Mouse (Mus musculus) spleen, adult 2 months (tissue): ENCODE results near the gene Evx2. TPM values are rescaled to one million over a fixed set of nuclear protein-coding genes. Genes with fewer than 3 reads are reported as not detected.

ENCODE experiments used
- DNase-seq, 2 experiments: peaks; one replicate each; pipeline versions ENCODE4 v3.0.0 to v3.0.0-alpha.2; 2012 to 2021; ENCODE audit warnings: low spot score in 2 of 2, low read depth in 1 of 2
- H3K27ac ChIP-seq: fragments of 200-500 bp; 2 replicates; pipeline ENCODE4 v1.5.1; 2012; ENCODE audit warnings: low read length, inconsistent platforms; ENCODE audit not compliant: insufficient read depth
- H3K27me3 ChIP-seq: fragments of 200-500 bp; 2 replicates; pipeline ENCODE4 v1.6.1; 2012; ENCODE audit warnings: mild to moderate bottlenecking, moderate library complexity, low read length, inconsistent platforms; ENCODE audit not compliant: control insufficient read depth, insufficient read depth
- H3K36me3 ChIP-seq: fragments of 200-500 bp; 2 replicates; pipeline ENCODE4 v1.6.1; 2012; ENCODE audit warnings: mild to moderate bottlenecking, low read length, inconsistent platforms; ENCODE audit not compliant: control insufficient read depth, insufficient read depth
- H3K4me1 ChIP-seq: fragments of 200-500 bp; 2 replicates; pipeline ENCODE4 v1.6.1; 2011; ENCODE audit warnings: inconsistent platforms; ENCODE audit not compliant: control insufficient read depth, insufficient read depth, insufficient read length
- H3K4me3 ChIP-seq: fragments of 200-500 bp; 2 replicates; pipeline ENCODE4 v1.5.1; 2011; ENCODE audit warnings: mild to moderate bottlenecking, inconsistent platforms; ENCODE audit not compliant: insufficient read depth, insufficient read length; ENCODE audit errors: extremely low read depth
- CTCF ChIP-seq: fragments of 200-500 bp; IDR thresholded peaks from 2 replicates; pipeline ENCODE4 v1.5.1; 2011; ENCODE audit warnings: mild to moderate bottlenecking, inconsistent platforms; ENCODE audit not compliant: insufficient read depth, insufficient read length, insufficient replicate concordance; ENCODE audit errors: extremely low read depth
- POLR2A ChIP-seq: fragments of 200-500 bp; IDR thresholded peaks from 2 replicates; pipeline ENCODE4 v1.6.1; 2011; ENCODE audit warnings: low read depth, low read length, inconsistent platforms
- WGBS: fragments of 180-500 bp; shearing (Covaris S2); methylation state at CpG from one replicate; pipeline ENCODE4 v1.1.7; 2018; 5-methylcytosine and 5-hydroxymethylcytosine counted together
- polyA plus RNA-seq: library from polyadenylated mRNA; depleted of rRNA; stranded (reverse); fragments of >200 nt; gene quantifications from 2 replicates; pipeline ENCODE4 v1.2.3, GENCODE M21; 2012

The Evx2 gene
- polyA plus RNA-seq, 1 experiment = not detected

GRCm38 (mm10) chr2:74695383-74695782 is 36.0 kb upstream of the Evx2 start:
- H3K27me3 ChIP-seq = peaks cover 61% of the 10 kb centered on the region
- TF ChIP-seq POLR2A (no peak), CTCF (no peak)
- H3K4me3 ChIP-seq = no peak overlapping the region
- H3K27ac ChIP-seq = no peak overlapping the region
- no peaks in the 10 kb centered on the region for H3K36me3 ChIP-seq
- DNase-seq = no peak
- peaks cover 9% of the 10 kb centered on the region; the same call in 1 of the 2 replicates for H3K4me1 ChIP-seq
- whole genome bisulfite sequencing = 25% methylated on average over 1 of the region's 1 CpGs

- Histone ChIP-seq H3K27me3 (peaks cover 64% of the 10 kb centered on the region), H3K4me1 (peaks cover 9% of the 10 kb centered on the region; the same call in 1 of the 2 replicates), H3K27ac (no peak overlapping the region), H3K4me3 (no peak overlapping the region), H3K36me3 (no peaks in the 10 kb centered on the region)
- TF ChIP-seq POLR2A (no peak), CTCF (no peak)
- WGBS = 6% methylated on average over 16 of the region's 16 CpGs
- DNase-seq = no peak
These were observed 34.7 kb upstream of the Evx2 start for GRCm38 (mm10) chr2:74694066-74694465.

GRCm38 (mm10) chr2:74693432-74693827 is 34.1 kb upstream of the Evx2 start:
- TF ChIP-seq POLR2A (no peak), CTCF (no peak)
- H3K4me3 ChIP-seq = no peak overlapping the region
- H3K27ac ChIP-seq = no peak overlapping the region
- H3K4me1 ChIP-seq = peaks cover 7% of the 10 kb centered on the region; the same call in 1 of the 2 replicates
- DNase-seq = no peak
- no peaks in the 10 kb centered on the region for H3K36me3 ChIP-seq
- WGBS = 27% methylated on average over 4 of the region's 4 CpGs
- H3K27me3 ChIP-seq = peaks cover 61% of the 10 kb centered on the region

- TF ChIP-seq POLR2A = no peak
- no peak for TF ChIP-seq CTCF
- no peak overlapping the region for H3K4me3 ChIP-seq
- 6% methylated on average over 20 of the region's 20 CpGs for WGBS
- no peak overlapping the region for H3K27ac ChIP-seq
- H3K36me3 ChIP-seq = no peaks in the 10 kb centered on the region
- no peak for DNase-seq
- H3K4me1 ChIP-seq = peaks cover 2% of the 10 kb centered on the region; the same call in 1 of the 2 replicates
- H3K27me3 ChIP-seq = peaks cover 58% of the 10 kb centered on the region
These were observed 33.6 kb upstream of the Evx2 start for GRCm38 (mm10) chr2:74692808-74693431.

GRCm38 (mm10) chr2:74691995-74692807 is 32.8 kb upstream of the Evx2 start:
- TF ChIP-seq POLR2A (no peak), CTCF (no peak)
- Histone ChIP-seq H3K4me1 (no peaks in the 10 kb centered on the region), H3K36me3 (no peaks in the 10 kb centered on the region), H3K27me3 (peaks cover 58% of the 10 kb centered on the region), H3K4me3 (no peak overlapping the region), H3K27ac (no peak overlapping the region)
- WGBS = 7% methylated on average over 35 of the region's 35 CpGs
- no peak for DNase-seq

- Histone ChIP-seq H3K27ac (no peak within 1 kb of the TSS), H3K27me3 (peaks cover 59% of the 10 kb centered on the region), H3K4me3 (no peak within 1 kb of the TSS), H3K36me3 (no peaks in the 10 kb centered on the region), H3K4me1 (no peaks in the 10 kb centered on the region)
- TF ChIP-seq POLR2A = no peak
- no peak for TF ChIP-seq CTCF
- 10% methylated on average over 56 of the region's 56 CpGs for WGBS
- DNase-seq = no peak
These were observed 31.9 kb upstream of the Evx2 start, which contains the start of gene Hoxd10 for GRCm38 (mm10) chr2:74691022-74691951. Hoxd10 (plus strand) TSS chr2:74691924.
